Mouse (Mus musculus) lung, adult 2 months (tissue): ENCODE measurements around the gene Tex21.

ENCODE experiments used
- CTCF ChIP-seq: fragments of 200-500 bp; IDR thresholded peaks from 2 replicates; pipeline ENCODE4 v1.5.1; 2011; ENCODE audit warnings: mild to moderate bottlenecking, low read length, control low read depth; ENCODE audit not compliant: insufficient read depth
- POLR2A ChIP-seq: fragments of 200-500 bp; IDR thresholded peaks from 2 replicates; pipeline ENCODE4 v1.6.1; 2011; ENCODE audit warnings: low read depth, mild to moderate bottlenecking, control low read depth, low read length, borderline replicate concordance; ENCODE audit errors: extremely low read depth

GRCm38 (mm10) chr12:76177000-76177863 lies 69.3 kb downstream of the Tex21 start, which contains the start of gene Esr2:
- TF ChIP-seq POLR2A (no peak), CTCF (no peak)
